Mouse (Mus musculus) ES-Bruce4 (cell line): ENCODE measurements at regions not wholly inside any gene's neighbourhood (a gene's known extent, or its start where the extent isn't known, plus 50 kb on each side); places are given as distances from the start of the nearest gene placed in this dataset.

ENCODE experiments used
- H3K27ac ChIP-seq: 2 replicates; pipeline ENCODE4 v1.5.1; 2012; ENCODE audit warnings: low read length, inconsistent platforms; ENCODE audit not compliant: insufficient read depth
- H3K27me3 ChIP-seq: 2 replicates; pipeline ENCODE4 v1.6.1; 2012; ENCODE audit warnings: mild to moderate bottlenecking, low read length, inconsistent platforms; ENCODE audit not compliant: control insufficient read depth, poor library complexity, insufficient read depth, severe bottlenecking
- H3K36me3 ChIP-seq: 2 replicates; pipeline ENCODE4 v1.6.1; 2012; ENCODE audit warnings: inconsistent platforms, mild to moderate bottlenecking, low read length, moderate library complexity; ENCODE audit not compliant: control insufficient read depth, poor library complexity, insufficient read depth, severe bottlenecking
- H3K4me1 ChIP-seq: one replicate; pipeline ENCODE4 v1.8.1; 2011; ENCODE audit warnings: low read length; ENCODE audit not compliant: control insufficient read depth, insufficient read depth
- H3K4me3 ChIP-seq: 2 replicates; pipeline ENCODE4 v1.5.1; 2011; ENCODE audit warnings: low read depth, mild to moderate bottlenecking, low read length
- H3K9ac ChIP-seq: 2 replicates; pipeline ENCODE4 v1.6.1; 2012; ENCODE audit warnings: low read depth, mild to moderate bottlenecking, inconsistent platforms; ENCODE audit not compliant: poor library complexity, severe bottlenecking
- H3K9me3 ChIP-seq: replicated peaks from 2 replicates; pipeline ENCODE4 v1.6.1; 2012; ENCODE audit warnings: mild to moderate bottlenecking, low read length, inconsistent platforms; ENCODE audit not compliant: control insufficient read depth, poor library complexity, insufficient read depth, severe bottlenecking
- CTCF ChIP-seq: IDR thresholded peaks from one replicate; pipeline ENCODE4 v1.8.1; 2011; ENCODE audit warnings: low read depth, low read length
- EP300 ChIP-seq: IDR thresholded peaks from 2 replicates; pipeline ENCODE4 v1.6.1; 2011; ENCODE audit warnings: low read depth, low read length; ENCODE audit not compliant: insufficient read depth
- POLR2A ChIP-seq: IDR thresholded peaks from one replicate; pipeline ENCODE4 v1.8.1; 2011; ENCODE audit warnings: low read length; ENCODE audit not compliant: insufficient read depth

DNA sequence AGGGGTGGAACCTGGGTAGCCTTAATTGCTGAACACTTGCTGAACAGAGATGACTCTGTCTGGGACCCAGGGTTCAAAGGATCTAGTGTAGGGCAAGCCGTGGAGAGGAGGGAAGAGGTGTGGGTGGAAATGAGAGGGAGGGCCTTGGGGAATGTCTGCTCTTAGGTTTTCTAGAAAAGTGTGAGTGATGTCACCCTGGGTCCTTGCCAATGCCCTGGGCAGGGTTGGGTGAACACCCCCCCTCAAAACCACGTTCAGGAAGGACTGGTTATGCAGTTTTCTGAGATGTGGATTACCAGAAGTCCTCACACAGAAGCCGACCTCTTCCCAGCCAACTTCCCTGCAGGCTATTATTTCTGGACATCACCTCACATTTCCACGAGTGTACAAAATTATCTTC lies 252.4 kb upstream of the Habp2 start:
- H3K4me1 ChIP-seq: no peaks in the 10 kb centered on the region
- peaks cover 2% of the 10 kb centered on the region; the same call in 1 of the 2 replicates for H3K27me3 ChIP-seq
- H3K36me3 ChIP-seq: no peaks in the 10 kb centered on the region
- H3K9ac ChIP-seq: no peak overlapping the region
- no peak for TF ChIP-seq EP300
- H3K9me3 ChIP-seq: no peaks in the 10 kb centered on the region
- no peak overlapping the region for H3K27ac ChIP-seq
- H3K4me3 ChIP-seq: no peak overlapping the region

DNA sequence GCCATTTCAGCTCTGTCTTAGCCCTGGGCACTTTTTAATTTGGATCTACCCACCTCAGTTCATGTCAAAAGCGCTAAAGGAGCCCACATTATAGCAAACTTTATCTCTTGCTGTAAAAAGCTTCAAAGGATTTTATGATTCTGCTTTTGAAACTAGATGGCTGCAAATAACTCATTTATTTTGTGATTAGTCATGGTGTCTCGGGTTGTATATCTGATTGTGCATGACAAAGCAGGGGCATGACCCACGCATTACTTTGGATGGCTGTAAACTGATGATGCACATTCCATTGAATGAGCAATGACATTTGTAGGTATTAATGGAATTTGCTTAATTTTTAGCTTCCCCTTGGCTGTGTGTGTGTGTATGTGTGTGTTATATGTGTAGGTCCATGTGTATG lies 249.4 kb upstream of the Habp2 start:
- TF ChIP-seq EP300: no peak
- no peak for TF ChIP-seq CTCF
- TF ChIP-seq POLR2A: no peak

DNA sequence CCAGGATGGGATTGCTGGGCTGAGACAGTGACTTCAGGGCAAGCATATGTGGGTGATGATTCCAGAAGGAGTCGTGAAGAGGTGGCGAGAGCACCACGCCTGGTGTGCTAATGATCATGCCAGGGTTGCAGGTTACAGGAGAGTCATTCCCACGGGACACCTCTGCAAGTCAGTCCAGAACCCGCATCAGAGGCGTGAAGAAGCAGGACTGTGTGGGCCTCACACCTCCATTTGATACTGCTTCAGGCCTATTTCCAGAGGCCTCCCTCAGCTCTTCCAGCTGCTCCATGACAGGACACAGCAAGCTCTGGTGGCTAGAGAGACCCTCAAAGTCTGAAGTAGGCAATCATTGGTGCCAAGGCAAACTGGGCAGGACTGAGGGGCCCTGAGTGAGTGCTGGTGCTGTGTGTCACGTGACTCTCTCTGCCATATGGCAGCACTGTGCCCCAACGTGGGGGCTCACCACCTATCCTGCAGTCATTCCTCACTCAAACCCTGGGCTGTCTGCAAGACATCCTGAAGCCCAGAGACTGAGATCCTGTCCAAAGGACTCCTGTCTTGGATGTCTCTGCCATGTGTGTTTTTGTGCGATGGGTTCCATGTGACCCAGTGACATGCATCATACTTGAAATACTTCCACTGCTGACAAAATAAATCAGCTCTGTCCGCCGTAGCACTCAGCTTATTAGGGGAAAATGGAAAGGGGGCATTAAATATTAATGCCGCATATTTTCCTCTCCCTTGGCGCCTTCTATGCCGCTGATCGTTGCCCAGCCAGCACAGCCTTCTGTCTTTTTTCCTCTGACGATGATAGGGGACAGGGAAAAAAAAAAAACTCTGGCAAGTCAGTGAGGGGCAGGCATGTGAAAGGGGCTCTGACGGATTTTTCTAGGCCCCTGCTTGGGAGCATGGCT lies 247.6 kb upstream of the Habp2 start:
- no peak for TF ChIP-seq CTCF
- TF ChIP-seq POLR2A: no peak
- no peak for TF ChIP-seq EP300
- Histone ChIP-seq H3K27ac (no peak overlapping the region), H3K27me3 (no peaks in the 10 kb centered on the region), H3K9ac (no peak overlapping the region), H3K9me3 (no peaks in the 10 kb centered on the region), H3K4me3 (no peak overlapping the region), H3K4me1 (no peaks in the 10 kb centered on the region), H3K36me3 (no peaks in the 10 kb centered on the region)

More for the DNA sequence above, 249.4 kb upstream of the Habp2 start:
- H3K9ac ChIP-seq: no peak overlapping the region
- no peak overlapping the region for H3K4me3 ChIP-seq
- no peaks in the 10 kb centered on the region for H3K36me3 ChIP-seq
- no peak overlapping the region for H3K27ac ChIP-seq
- no peaks in the 10 kb centered on the region for H3K9me3 ChIP-seq
- H3K27me3 ChIP-seq: peaks cover 2% of the 10 kb centered on the region; the same call in 1 of the 2 replicates
- H3K4me1 ChIP-seq: no peaks in the 10 kb centered on the region

DNA sequence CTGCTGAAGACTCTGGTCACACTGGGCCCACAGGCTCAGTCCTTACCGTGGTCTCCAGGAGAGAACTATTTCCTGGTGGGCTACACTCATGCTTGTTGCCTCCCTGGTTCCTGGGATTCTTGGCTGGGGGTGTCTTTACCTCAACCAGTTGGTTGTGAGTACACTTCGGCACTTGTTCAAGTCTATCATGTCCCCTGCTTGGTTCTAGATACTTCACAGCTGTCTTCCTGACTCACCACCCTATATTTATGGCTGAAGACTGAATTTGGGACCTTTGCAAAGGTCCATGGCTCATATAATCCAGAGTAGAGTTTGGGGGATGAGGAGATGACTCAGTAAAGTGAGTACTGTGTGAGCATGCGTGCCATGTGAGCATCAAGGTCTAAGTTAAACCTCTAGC lies 245.0 kb upstream of the Habp2 start:
- Histone ChIP-seq H3K27me3 (no peaks in the 10 kb centered on the region), H3K36me3 (no peaks in the 10 kb centered on the region), H3K27ac (no peak overlapping the region), H3K9ac (no peak overlapping the region), H3K4me1 (no peaks in the 10 kb centered on the region), H3K9me3 (no peaks in the 10 kb centered on the region), H3K4me3 (no peak overlapping the region)
- no peak for TF ChIP-seq POLR2A
- no peak for TF ChIP-seq EP300
- no peak for TF ChIP-seq CTCF

DNA sequence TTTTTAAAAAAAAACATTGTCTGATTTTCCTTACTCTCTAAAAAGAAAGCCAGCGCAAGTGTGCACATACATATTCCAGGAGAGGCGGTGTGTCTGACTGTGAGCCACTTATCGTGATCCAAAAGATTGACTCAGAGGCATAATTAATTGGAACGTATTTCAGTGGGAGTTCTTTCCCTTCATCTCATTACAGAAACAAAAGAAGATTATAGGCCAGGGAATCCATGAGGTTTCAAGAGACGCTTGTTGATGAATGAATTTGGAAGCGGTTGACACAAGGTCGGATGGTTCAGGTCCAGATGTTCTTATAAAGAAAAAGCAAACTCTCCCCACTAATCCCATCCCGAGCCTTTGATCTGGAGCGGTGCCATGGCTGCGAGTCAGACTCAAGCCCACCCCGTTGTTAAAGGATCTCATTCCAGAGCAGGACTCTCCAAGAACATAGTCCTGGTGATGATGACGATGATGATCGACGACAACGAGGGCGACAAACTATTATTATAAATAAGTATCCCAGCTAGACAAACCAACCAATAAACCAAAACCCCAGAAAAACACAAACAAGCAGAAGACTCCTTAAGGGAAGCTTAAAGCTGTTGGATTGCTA lies 240.1 kb upstream of the Habp2 start:
- Histone ChIP-seq H3K27ac (no peak overlapping the region), H3K9me3 (no peaks in the 10 kb centered on the region), H3K27me3 (no peaks in the 10 kb centered on the region), H3K36me3 (no peaks in the 10 kb centered on the region), H3K9ac (no peak overlapping the region), H3K4me3 (no peak overlapping the region), H3K4me1 (no peaks in the 10 kb centered on the region)
- TF ChIP-seq POLR2A (no peak), CTCF (no peak), EP300 (no peak)

DNA sequence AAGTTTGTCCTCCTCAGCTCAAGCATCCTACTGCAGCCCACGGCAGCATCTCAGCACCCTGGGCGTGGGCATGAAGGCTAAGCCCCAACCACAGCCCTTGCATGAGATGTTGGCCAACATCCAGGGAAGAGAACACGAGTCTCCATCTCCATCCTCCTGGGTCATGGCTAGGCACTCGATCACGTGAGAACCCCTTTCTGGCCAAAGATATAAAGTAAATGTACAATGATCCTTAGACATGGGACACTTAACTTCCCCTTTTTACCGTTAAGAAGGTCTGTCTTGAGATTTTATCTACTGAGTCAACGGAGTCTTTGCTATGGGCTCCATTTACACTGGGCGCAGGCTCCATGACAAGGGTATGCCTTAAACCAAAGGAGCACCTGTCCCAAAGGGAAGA lies 232.8 kb upstream of the Habp2 start:
- H3K27me3 ChIP-seq: no peaks in the 10 kb centered on the region
- no peaks in the 10 kb centered on the region for H3K4me1 ChIP-seq
- no peak overlapping the region for H3K9ac ChIP-seq
- H3K9me3 ChIP-seq: no peaks in the 10 kb centered on the region
- H3K4me3 ChIP-seq: no peak overlapping the region
- no peaks in the 10 kb centered on the region for H3K36me3 ChIP-seq
- no peak for TF ChIP-seq EP300
- no peak for TF ChIP-seq POLR2A
- H3K27ac ChIP-seq: no peak overlapping the region
